Mouse (Mus musculus) kidney, embryonic 15.5 days (tissue): ENCODE results near the gene Mnat1. TPM values are rescaled to one million over a fixed set of nuclear protein-coding genes. Genes with fewer than 3 reads are reported as not detected.

Source experiments
- ATAC-seq: fragments of 200-750 bp; cut with Nextera tagmentation; replicated peaks from 2 replicates; pipeline ENCODE4 v1.8.0; 2017; ENCODE audit warnings: moderate TSS enrichment; ENCODE audit not compliant: low FRiP score
- H3K27ac ChIP-seq: fragments of 300-500 bp; sonication (generic); 2 replicates; pipeline ENCODE4 v1.5.1; 2015; ENCODE audit warnings: mild to moderate bottlenecking, inconsistent platforms
- H3K27me3 ChIP-seq: fragments of 300-500 bp; sonication (generic); 2 replicates; pipeline ENCODE4 v1.6.1; 2015; ENCODE audit warnings: inconsistent platforms
- H3K36me3 ChIP-seq: fragments of 300-500 bp; sonication (generic); 2 replicates; pipeline ENCODE4 v1.6.1; 2015; ENCODE audit warnings: inconsistent platforms
- H3K4me1 ChIP-seq: fragments of 300-500 bp; sonication (generic); 2 replicates; pipeline ENCODE4 v1.6.1; 2015; ENCODE audit warnings: inconsistent platforms
- H3K4me2 ChIP-seq: fragments of 300-500 bp; sonication (generic); 2 replicates; pipeline ENCODE4 v1.6.1; 2015; ENCODE audit warnings: moderate library complexity, mild to moderate bottlenecking, inconsistent platforms
- H3K4me3 ChIP-seq: fragments of 300-500 bp; sonication (generic); replicated peaks from 2 replicates; pipeline ENCODE4 v1.5.1; 2015; ENCODE audit warnings: mild to moderate bottlenecking, inconsistent platforms
- H3K9ac ChIP-seq: fragments of 300-500 bp; sonication (generic); 2 replicates; pipeline ENCODE4 v1.6.1; 2015; ENCODE audit warnings: mild to moderate bottlenecking, inconsistent platforms
- H3K9me3 ChIP-seq: fragments of 300-500 bp; sonication (generic); replicated peaks from 2 replicates; pipeline ENCODE4 v1.6.1; 2016; ENCODE audit warnings: inconsistent platforms
- WGBS: fragments of 180-500 bp; shearing (Covaris S2); methylation state at CpG from one replicate; pipeline ENCODE4 v1.1.7; 2015; ENCODE audit warnings: mixed read lengths; 5-methylcytosine and 5-hydroxymethylcytosine counted together
- polyA plus RNA-seq: library from polyadenylated mRNA; unstranded; fragments of >200 nt; fragmentation: Nextera tagmentation; extraction: Ambion mirVana; gene quantifications from 2 replicates; pipeline ENCODE4 v1.2.1, GENCODE M21; 2015

The Mnat1 gene
- polyA plus RNA-seq, 1 experiment from 2014 or later: 33.4 TPM

GRCm38 (mm10) chr12:73209117-73209516 is 85.6 kb downstream of the Mnat1 start:
- no peaks in the 10 kb centered on the region for H3K27me3 ChIP-seq
- no peak overlapping the region for H3K4me2 ChIP-seq
- 0 out of 2 replicates have a peak, but pooled peaks cover 9% of the 10 kb centered on the region for H3K4me1 ChIP-seq
- H3K36me3 ChIP-seq: no peaks in the 10 kb centered on the region
- WGBS: 46% methylated on average over 1 of the region's 1 CpGs
- no peak overlapping the region for H3K27ac ChIP-seq
- ATAC-seq: no peak
- no peaks in the 10 kb centered on the region for H3K9me3 ChIP-seq
- no peak overlapping the region for H3K9ac ChIP-seq
- H3K4me3 ChIP-seq: no peak overlapping the region

- WGBS: 47% methylated on average over 3 of the region's 3 CpGs
- Histone ChIP-seq H3K27me3 (no peaks in the 10 kb centered on the region), H3K36me3 (no peaks in the 10 kb centered on the region), H3K9me3 (no peaks in the 10 kb centered on the region), H3K9ac (no peak overlapping the region), H3K4me3 (no peak overlapping the region), H3K4me1 (0 out of 2 replicates have a peak, but pooled peaks cover 9% of the 10 kb centered on the region), H3K27ac (no peak overlapping the region), H3K4me2 (no peak overlapping the region)
- no peak for ATAC-seq
Measured at GRCm38 (mm10) chr12:73210454-73210853, 86.9 kb downstream of the Mnat1 start.

- ATAC-seq: no peak
Measured at GRCm38 (mm10) chr12:73215773-73216172, 92.3 kb downstream of the Mnat1 start.

GRCm38 (mm10) chr12:73218632-73219031 is 95.1 kb downstream of the Mnat1 start:
- no peaks in the 10 kb centered on the region for H3K9me3 ChIP-seq
- H3K27ac ChIP-seq: no peak overlapping the region
- H3K4me2 ChIP-seq: no peak overlapping the region
- peaks cover 23% of the 10 kb centered on the region for H3K36me3 ChIP-seq
- H3K4me1 ChIP-seq: no peaks in the 10 kb centered on the region
- no peak for ATAC-seq
- H3K9ac ChIP-seq: no peak overlapping the region
- H3K27me3 ChIP-seq: no peaks in the 10 kb centered on the region
- H3K4me3 ChIP-seq: no peak overlapping the region
- 86% methylated on average over 5 of the region's 5 CpGs for WGBS

More at GRCm38 (mm10) chr12:73215773-73216172, 92.3 kb downstream of the Mnat1 start:
- H3K4me3 ChIP-seq: no peak overlapping the region
- no peak overlapping the region for H3K9ac ChIP-seq
- no peaks in the 10 kb centered on the region for H3K27me3 ChIP-seq
- H3K27ac ChIP-seq: no peak overlapping the region
- WGBS: 93% methylated on average over 5 of the region's 5 CpGs
- H3K4me1 ChIP-seq: no peaks in the 10 kb centered on the region
- H3K4me2 ChIP-seq: no peak overlapping the region
- H3K9me3 ChIP-seq: no peaks in the 10 kb centered on the region
- H3K36me3 ChIP-seq: peaks cover 17% of the 10 kb centered on the region

GRCm38 (mm10) chr12:73221235-73221634 is 97.7 kb downstream of the Mnat1 start:
- H3K27ac ChIP-seq: no peak overlapping the region
- peaks cover 23% of the 10 kb centered on the region for H3K36me3 ChIP-seq
- no peaks in the 10 kb centered on the region for H3K4me1 ChIP-seq
- ATAC-seq: no peak
- no peaks in the 10 kb centered on the region for H3K27me3 ChIP-seq
- no peak overlapping the region for H3K9ac ChIP-seq
- no peaks in the 10 kb centered on the region for H3K9me3 ChIP-seq
- H3K4me3 ChIP-seq: no peak overlapping the region
- 85% methylated on average over 3 of the region's 3 CpGs for WGBS
- no peak overlapping the region for H3K4me2 ChIP-seq

- Histone ChIP-seq H3K9me3 (no peaks in the 10 kb centered on the region), H3K27me3 (no peaks in the 10 kb centered on the region), H3K4me1 (no peaks in the 10 kb centered on the region), H3K36me3 (peaks cover 20% of the 10 kb centered on the region), H3K4me2 (no peak overlapping the region), H3K9ac (no peak overlapping the region), H3K27ac (no peak overlapping the region), H3K4me3 (no peak overlapping the region)
- no peak for ATAC-seq
- 70% methylated on average over 6 of the region's 6 CpGs for WGBS
Measured at GRCm38 (mm10) chr12:73223872-73224271, 100.4 kb downstream of the Mnat1 start.

- Histone ChIP-seq H3K9me3 (no peaks in the 10 kb centered on the region), H3K36me3 (no peaks in the 10 kb centered on the region), H3K4me2 (no peak overlapping the region), H3K9ac (no peak overlapping the region), H3K4me3 (no peak overlapping the region), H3K4me1 (no peaks in the 10 kb centered on the region), H3K27ac (no peak overlapping the region), H3K27me3 (no peaks in the 10 kb centered on the region)
- WGBS: 90% methylated on average over 3 of the region's 3 CpGs
- ATAC-seq: no peak
Measured at GRCm38 (mm10) chr12:73228427-73228826, 104.9 kb downstream of the Mnat1 start.

GRCm38 (mm10) chr12:73230196-73230595 is 106.7 kb downstream of the Mnat1 start:
- H3K36me3 ChIP-seq: no peaks in the 10 kb centered on the region
- H3K4me2 ChIP-seq: no peak overlapping the region

GRCm38 (mm10) chr12:73231552-73231951 is 108.0 kb downstream of the Mnat1 start:
- no peak overlapping the region for H3K4me2 ChIP-seq
- no peak overlapping the region for H3K4me3 ChIP-seq
- no peaks in the 10 kb centered on the region for H3K4me1 ChIP-seq
- no peaks in the 10 kb centered on the region for H3K27me3 ChIP-seq
- 0 out of 2 replicates have a peak, but pooled peaks cover 1% of the 10 kb centered on the region for H3K36me3 ChIP-seq
- ATAC-seq: no peak
- no peak overlapping the region for H3K9ac ChIP-seq
- no peaks in the 10 kb centered on the region for H3K9me3 ChIP-seq
- no peak overlapping the region for H3K27ac ChIP-seq

More at GRCm38 (mm10) chr12:73230196-73230595, 106.7 kb downstream of the Mnat1 start:
- Histone ChIP-seq H3K9me3 (no peaks in the 10 kb centered on the region), H3K27ac (no peak overlapping the region), H3K4me3 (no peak overlapping the region), H3K4me1 (no peaks in the 10 kb centered on the region), H3K27me3 (no peaks in the 10 kb centered on the region), H3K9ac (no peak overlapping the region)
- no peak for ATAC-seq

GRCm38 (mm10) chr12:73232586-73232985 is 109.1 kb downstream of the Mnat1 start:
- ATAC-seq: no peak
- H3K4me2 ChIP-seq: no peak overlapping the region
- no peak overlapping the region for H3K27ac ChIP-seq
- 0 out of 2 replicates have a peak, but pooled peaks cover 4% of the 10 kb centered on the region for H3K36me3 ChIP-seq
- H3K4me3 ChIP-seq: no peak overlapping the region
- H3K9ac ChIP-seq: no peak overlapping the region
- no peaks in the 10 kb centered on the region for H3K9me3 ChIP-seq
- no peaks in the 10 kb centered on the region for H3K27me3 ChIP-seq
- no peaks in the 10 kb centered on the region for H3K4me1 ChIP-seq
- WGBS: 66% methylated on average over 2 of the region's 2 CpGs

GRCm38 (mm10) chr12:73241960-73242359 is 118.4 kb downstream of the Mnat1 start:
- H3K27ac ChIP-seq: no peak overlapping the region
- H3K4me2 ChIP-seq: no peak overlapping the region
- H3K9me3 ChIP-seq: no peaks in the 10 kb centered on the region
- 74% methylated on average over 10 of the region's 10 CpGs for WGBS
- no peaks in the 10 kb centered on the region for H3K27me3 ChIP-seq
- no peak overlapping the region for H3K4me3 ChIP-seq
- no peaks in the 10 kb centered on the region for H3K4me1 ChIP-seq
- H3K36me3 ChIP-seq: no peaks in the 10 kb centered on the region
- no peak overlapping the region for H3K9ac ChIP-seq
- ATAC-seq: no peak

- Histone ChIP-seq H3K36me3 (no peaks in the 10 kb centered on the region), H3K4me2 (no peak overlapping the region), H3K27ac (no peak overlapping the region), H3K4me1 (no peaks in the 10 kb centered on the region), H3K4me3 (no peak overlapping the region), H3K9ac (no peak overlapping the region), H3K9me3 (no peaks in the 10 kb centered on the region), H3K27me3 (no peaks in the 10 kb centered on the region)
- ATAC-seq: no peak
- 72% methylated on average over 5 of the region's 5 CpGs for WGBS
Measured at GRCm38 (mm10) chr12:73245687-73246086, 122.2 kb downstream of the Mnat1 start.

- Histone ChIP-seq H3K4me3 (no peak overlapping the region), H3K9me3 (no peaks in the 10 kb centered on the region), H3K36me3 (0 out of 2 replicates have a peak, but pooled peaks cover 2% of the 10 kb centered on the region), H3K27ac (no peak overlapping the region; the same call in 1 of the 2 replicates), H3K27me3 (no peaks in the 10 kb centered on the region), H3K4me1 (0 out of 2 replicates have a peak, but pooled peaks cover 2% of the 10 kb centered on the region), H3K4me2 (no peak overlapping the region), H3K9ac (no peak overlapping the region)
- whole genome bisulfite sequencing: 75% methylated on average over 2 of the region's 2 CpGs
- ATAC-seq: no peak
Measured at GRCm38 (mm10) chr12:73255006-73255405, 131.5 kb downstream of the Mnat1 start.
